Mouse (Mus musculus): ENCODE data around the gene Csmd2. TPM values are rescaled to one million over a fixed set of nuclear protein-coding genes. Genes with fewer than 3 reads are reported as not detected.
"Not testable (repeated sequence)": the region's sequence is repeated elsewhere in the genome, so short reads cannot be mapped to it uniquely, and the experiment has no call there.

Gene Csmd2
- polyA plus RNA-seq, 1 experiment from 2014 or later = 0.09 TPM

DNA sequence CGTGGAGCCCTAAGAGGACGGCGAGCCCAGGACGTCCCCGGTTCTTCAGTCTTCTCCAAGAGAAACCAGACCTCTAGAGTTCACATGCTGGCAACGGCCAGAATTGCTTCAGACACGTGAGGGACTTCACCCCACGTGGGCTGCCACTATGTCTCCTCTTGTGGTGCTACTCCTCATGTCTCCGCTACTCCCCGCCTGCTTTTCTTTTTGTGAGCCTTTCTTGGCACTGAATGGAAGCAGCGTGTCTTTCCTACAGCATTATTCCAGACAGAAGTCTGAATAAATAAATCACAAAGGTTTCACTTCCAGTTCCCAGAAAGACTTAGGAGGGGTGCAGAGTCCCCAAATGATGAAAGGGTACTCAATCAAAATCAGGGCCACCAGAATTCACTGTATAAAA, 620.0 kb downstream of the Csmd2 start:
- Histone ChIP-seq H3K4me1 (replicated peaks; ENCODE audit: control insufficient read depth, insufficient read depth, low read length) (peaks cover 10% of the 10 kb centered on the region), H3K4me2 (ENCODE audit: low read depth, low read length) (no peak overlapping the region), H3K27me3 (ENCODE audit: control insufficient read depth, insufficient read depth, low read depth, low read length) (no peaks in the 10 kb centered on the region), H3K27ac (ENCODE audit: low read length) (no peak overlapping the region), H3K9ac (ENCODE audit: low read length) (no peak overlapping the region), H3K4me3 (ENCODE audit: low read length) (no peak overlapping the region), H3K36me3 (ENCODE audit: control insufficient read depth, insufficient read depth, low read length) (0 out of 2 replicates have a peak, but pooled peaks cover 4% of the 10 kb centered on the region), H3K9me3 (ENCODE audit: control insufficient read depth, low read length) (no peaks in the 10 kb centered on the region)
- WGBS = 70% methylated on average over 11 of the region's 11 CpGs
- no peak for ATAC-seq (ENCODE audit: low read depth)

DNA sequence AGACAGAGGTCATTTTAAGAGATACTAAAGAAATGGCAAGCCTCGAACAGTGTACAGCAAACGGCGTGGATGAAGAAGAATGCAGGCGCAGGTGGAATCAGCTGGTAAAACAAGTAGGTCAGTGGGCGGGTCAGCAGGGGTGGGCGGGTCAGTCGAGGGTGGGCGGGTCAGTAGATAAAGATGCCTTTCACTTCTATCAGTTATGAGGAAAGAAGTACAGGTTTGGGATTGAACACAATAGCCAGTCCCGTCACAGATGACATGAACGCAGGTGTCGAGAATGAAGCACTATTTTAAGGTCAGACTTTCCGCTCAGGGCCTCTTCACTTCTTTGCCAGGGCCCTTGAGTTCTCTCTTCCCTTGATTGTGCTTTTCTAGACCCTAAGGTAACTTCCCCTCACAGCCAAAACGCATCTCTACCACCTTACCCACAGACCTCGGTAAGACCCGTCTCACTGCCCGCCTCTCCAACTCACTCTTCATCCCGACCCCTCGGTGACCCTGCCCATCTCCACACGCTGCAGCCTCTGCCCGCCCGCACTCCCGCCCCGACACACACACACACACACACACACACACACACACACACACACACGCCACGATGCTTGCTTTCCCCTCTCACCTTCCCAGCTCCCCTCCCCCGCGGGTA, 621.7 kb downstream of the Csmd2 start:
- Histone ChIP-seq H3K4me1 (replicated peaks; ENCODE audit: control insufficient read depth, insufficient read depth, low read length) (peaks cover 13% of the 10 kb centered on the region), H3K9ac (ENCODE audit: low read length) (peak overlapping the region; percentile 74), H3K4me3 (ENCODE audit: low read length) (peak overlapping the region; percentile 67), H3K9me3 (ENCODE audit: control insufficient read depth, low read length) (no peaks in the 10 kb centered on the region), H3K27me3 (ENCODE audit: control insufficient read depth, insufficient read depth, low read depth, low read length) (no peaks in the 10 kb centered on the region), H3K27ac (ENCODE audit: low read length) (peak overlapping the region; percentile 24), H3K4me2 (ENCODE audit: low read depth, low read length) (peak overlapping the region; percentile 74), H3K36me3 (ENCODE audit: control insufficient read depth, insufficient read depth, low read length) (no peaks in the 10 kb centered on the region)
- WGBS = 5% methylated on average over 26 of the region's 27 CpGs
- ATAC-seq (ENCODE audit: low read depth) = peak; percentile 44

DNA sequence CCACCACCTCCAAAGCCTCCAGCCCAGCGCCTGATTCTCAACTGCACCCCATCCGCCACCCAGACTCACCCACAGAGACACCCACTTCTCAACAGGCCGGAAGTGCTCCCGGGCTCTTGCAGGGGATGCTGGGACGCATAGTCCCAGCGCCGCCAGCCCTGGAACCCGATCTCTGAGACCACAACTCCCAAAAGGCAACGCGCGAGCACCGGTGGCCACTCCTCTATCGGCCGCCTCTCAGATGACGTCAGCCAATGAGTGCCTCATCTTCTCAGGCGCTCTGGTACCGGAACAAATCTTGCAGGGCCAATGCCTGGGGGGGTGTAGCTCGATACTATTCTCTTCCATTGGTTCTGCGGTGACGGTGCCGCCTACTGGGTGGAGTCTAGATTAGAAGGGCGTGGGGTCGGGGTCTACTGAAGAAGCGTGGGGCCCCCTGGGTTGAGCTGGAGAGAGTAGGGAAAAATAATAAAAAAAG, 622.3 kb downstream of the Csmd2 start, which contains the start of gene Zscan20:
Zscan20 (minus strand) TSS at position 174 of the 478 bp plus-strand sequence.
- under 1% methylated on average over 24 of the region's 24 CpGs for WGBS
- no peaks in the 10 kb centered on the region for H3K9me3 ChIP-seq (ENCODE audit: control insufficient read depth, low read length)
- H3K36me3 ChIP-seq (ENCODE audit: control insufficient read depth, insufficient read depth, low read length) = no peaks in the 10 kb centered on the region
- H3K9ac ChIP-seq (ENCODE audit: low read length) = peak within 1 kb of the TSS; percentile 74
- peaks cover 13% of the 10 kb centered on the region for H3K4me1 ChIP-seq (replicated peaks; ENCODE audit: control insufficient read depth, insufficient read depth, low read length)
- peak within 1 kb of the TSS; percentile 24 for H3K27ac ChIP-seq (ENCODE audit: low read length)
- H3K4me3 ChIP-seq (ENCODE audit: low read length) = peak within 1 kb of the TSS; percentile 67
- no peaks in the 10 kb centered on the region for H3K27me3 ChIP-seq (ENCODE audit: control insufficient read depth, insufficient read depth, low read depth, low read length)
- peak within 1 kb of the TSS; percentile 74 for H3K4me2 ChIP-seq (ENCODE audit: low read depth, low read length)
- peak; percentile 96 for ATAC-seq (ENCODE audit: low read depth)

DNA sequence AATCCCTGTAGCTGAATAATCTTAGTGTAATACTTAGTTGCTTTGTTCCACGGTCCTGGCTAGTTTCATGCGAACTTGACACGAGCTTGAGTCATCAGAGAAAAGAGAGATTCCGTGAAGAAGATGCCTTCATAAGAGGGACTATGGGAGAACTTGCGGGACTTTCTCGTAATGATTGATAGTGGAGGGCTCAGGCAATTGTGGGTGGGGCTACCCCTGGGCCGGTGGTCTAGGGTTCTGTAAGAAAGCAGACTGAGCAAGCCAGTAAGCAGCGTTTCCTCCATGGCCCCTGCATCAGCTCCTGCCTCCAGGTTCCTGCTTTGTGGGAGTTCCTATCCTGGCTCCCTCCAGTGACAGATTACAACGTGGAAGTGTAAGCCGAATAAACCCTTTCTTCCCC, 623.0 kb downstream of the Csmd2 start:
- Histone ChIP-seq H3K4me2 (ENCODE audit: low read depth, low read length) (peak overlapping the region; percentile 74), H3K9me3 (ENCODE audit: control insufficient read depth, low read length) (no peaks in the 10 kb centered on the region), H3K27me3 (ENCODE audit: control insufficient read depth, insufficient read depth, low read depth, low read length) (no peaks in the 10 kb centered on the region), H3K9ac (ENCODE audit: low read length) (no peak overlapping the region; the same call in 1 of the 2 replicates), H3K36me3 (ENCODE audit: control insufficient read depth, insufficient read depth, low read length) (no peaks in the 10 kb centered on the region), H3K27ac (ENCODE audit: low read length) (no peak overlapping the region), H3K4me1 (replicated peaks; ENCODE audit: control insufficient read depth, insufficient read depth, low read length) (peaks cover 13% of the 10 kb centered on the region), H3K4me3 (ENCODE audit: low read length) (peak overlapping the region; percentile 67; the same call in 1 of the 2 replicates)
- WGBS = 14% methylated on average over 10 of the region's 10 CpGs
- no peak for ATAC-seq (ENCODE audit: low read depth)

DNA sequence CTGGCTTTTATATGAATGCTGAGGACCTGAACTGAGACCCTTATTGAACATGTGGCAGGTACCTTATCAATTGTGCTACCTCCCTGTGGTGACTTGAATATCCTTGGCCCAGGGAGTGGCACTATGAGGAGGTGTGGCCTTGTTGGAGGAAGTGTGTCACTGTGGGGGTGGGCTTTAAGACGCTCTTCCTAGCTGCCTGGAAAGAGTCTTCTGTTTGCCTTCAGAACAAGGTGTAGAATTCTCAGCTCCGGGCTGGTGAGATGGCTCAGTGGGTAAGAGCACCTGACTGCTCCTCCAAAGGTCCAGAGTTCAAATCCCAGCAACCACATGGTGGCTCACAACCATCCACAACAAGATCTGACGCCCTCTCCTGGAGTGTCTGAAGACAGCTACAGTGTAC, 624.1 kb downstream of the Csmd2 start:
- not testable (repeated sequence) for H3K27ac ChIP-seq (ENCODE audit: low read length); H3K36me3 ChIP-seq (ENCODE audit: control insufficient read depth, insufficient read depth, low read length); ATAC-seq (ENCODE audit: low read depth); H3K27me3 ChIP-seq (ENCODE audit: control insufficient read depth, insufficient read depth, low read depth, low read length); H3K9ac ChIP-seq (ENCODE audit: low read length); H3K9me3 ChIP-seq (ENCODE audit: control insufficient read depth, low read length); H3K4me2 ChIP-seq (ENCODE audit: low read depth, low read length); H3K4me3 ChIP-seq (ENCODE audit: low read length)
- H3K4me1 ChIP-seq (replicated peaks; ENCODE audit: control insufficient read depth, insufficient read depth, low read length) = peaks cover 13% of the 10 kb centered on the region
- 60% methylated on average over 3 of the region's 3 CpGs for WGBS

DNA sequence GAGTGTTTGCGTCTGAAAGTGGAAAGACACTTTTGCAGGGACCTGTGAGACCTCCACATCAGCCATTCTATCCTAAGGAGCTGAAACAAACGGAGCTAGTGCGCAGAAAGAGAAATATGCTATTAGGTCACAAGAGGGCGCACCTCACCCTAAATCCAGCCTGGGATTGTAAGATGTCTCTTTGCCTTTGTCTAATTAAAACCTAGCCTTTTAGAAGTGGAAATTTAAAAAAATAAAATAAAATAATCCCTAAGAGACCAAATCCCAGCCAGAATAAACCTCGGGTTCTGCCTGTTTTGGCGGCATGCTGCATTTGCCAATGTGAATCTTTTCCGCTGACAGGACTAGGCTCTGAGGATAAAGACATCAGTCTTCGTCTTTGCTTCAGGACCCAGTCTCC, 625.7 kb downstream of the Csmd2 start:
- ATAC-seq (ENCODE audit: low read depth) = no peak
- Histone ChIP-seq H3K4me2 (ENCODE audit: low read depth, low read length) (peak overlapping the region; percentile 15; the same call in 1 of the 2 replicates), H3K27me3 (ENCODE audit: control insufficient read depth, insufficient read depth, low read depth, low read length) (no peaks in the 10 kb centered on the region), H3K4me1 (replicated peaks; ENCODE audit: control insufficient read depth, insufficient read depth, low read length) (peaks cover 26% of the 10 kb centered on the region), H3K4me3 (ENCODE audit: low read length) (no peak overlapping the region), H3K9ac (ENCODE audit: low read length) (no peak overlapping the region; the same call in 1 of the 2 replicates), H3K27ac (ENCODE audit: low read length) (no peak overlapping the region), H3K36me3 (ENCODE audit: control insufficient read depth, insufficient read depth, low read length) (no peaks in the 10 kb centered on the region), H3K9me3 (ENCODE audit: control insufficient read depth, low read length) (no peaks in the 10 kb centered on the region)
- WGBS = 17% methylated on average over 8 of the region's 8 CpGs

DNA sequence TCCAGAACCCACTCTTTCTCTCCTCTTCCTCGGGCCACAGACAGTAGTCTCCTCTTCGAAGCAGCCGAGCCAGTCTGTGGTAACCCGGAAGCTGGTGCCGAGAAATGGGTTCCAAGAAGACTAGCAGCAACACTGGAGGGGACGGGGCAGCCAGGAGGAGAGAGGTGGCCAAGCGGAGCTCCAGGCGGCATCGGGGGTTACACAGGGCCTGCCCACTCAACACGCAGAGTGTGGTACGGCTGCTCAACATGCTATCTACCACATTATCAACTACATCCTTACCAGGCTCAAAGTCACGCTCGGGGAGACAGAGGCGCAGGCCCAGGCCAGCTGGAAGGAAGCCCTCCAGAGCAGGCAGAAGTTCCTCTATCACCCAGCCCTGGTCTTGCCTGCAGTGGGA, 628.1 kb downstream of the Csmd2 start:
- H3K27me3 ChIP-seq (ENCODE audit: control insufficient read depth, insufficient read depth, low read depth, low read length) = no peaks in the 10 kb centered on the region
- peaks cover 19% of the 10 kb centered on the region for H3K4me1 ChIP-seq (replicated peaks; ENCODE audit: control insufficient read depth, insufficient read depth, low read length)
- WGBS = 82% methylated on average over 14 of the region's 14 CpGs
- H3K9ac ChIP-seq (ENCODE audit: low read length) = no peak overlapping the region
- no peak overlapping the region for H3K4me2 ChIP-seq (ENCODE audit: low read depth, low read length)
- H3K4me3 ChIP-seq (ENCODE audit: low read length) = no peak overlapping the region
- ATAC-seq (ENCODE audit: low read depth) = no peak
- no peak overlapping the region for H3K27ac ChIP-seq (ENCODE audit: low read length)
- no peaks in the 10 kb centered on the region for H3K9me3 ChIP-seq (ENCODE audit: control insufficient read depth, low read length)
- H3K36me3 ChIP-seq (ENCODE audit: control insufficient read depth, insufficient read depth, low read length) = no peaks in the 10 kb centered on the region

Other genes with a start within 250 kb of the Csmd2 start
- gene CK137956, start 16.9 kb upstream of the Csmd2 start, polyA plus RNA-seq (2015; fragmentation: Nextera tagmentation; extraction: Ambion mirVana) = not detected in 2 replicates

Data from lung, embryonic 16.5 days (tissue).